In the genomic region with DNA sequence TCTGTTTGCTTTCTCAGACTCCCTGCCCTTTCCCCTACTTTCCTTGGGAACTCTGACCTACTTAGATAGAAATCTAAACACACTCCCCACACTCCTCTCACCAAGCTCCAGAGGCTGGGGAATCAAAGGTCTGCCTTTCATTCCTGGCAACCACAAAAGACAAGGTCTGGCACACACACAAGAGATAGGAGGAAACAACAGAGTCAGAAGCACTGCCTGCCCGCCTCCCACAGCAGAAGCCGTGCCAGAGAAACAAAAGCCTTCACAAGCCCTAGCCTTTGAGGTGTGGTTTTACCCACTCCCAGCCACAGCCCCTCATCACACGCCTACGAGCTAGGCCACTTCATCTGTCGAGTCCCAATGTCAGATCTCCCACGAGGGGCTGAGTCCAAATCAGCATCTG, we compare ENCODE assay signal across 8 mouse cellular contexts. TPM values are rescaled to one million over a fixed set of nuclear protein-coding genes. Genes with fewer than 3 reads are reported as not detected.
DNase-seq lines count a peak whose midpoint lies in the region; ATAC-seq and TF ChIP-seq lines count a peak whose summit lies in the region.

No protein-coding gene starts in this region.

- peak; percentile 83 for DNase-seq in heart, adult 11 months
- DNase-seq in hindbrain, embryonic 14.5 days (ENCODE audit: low spot score), result no peak
- DNase-seq in midbrain, postnatal 0 days (ENCODE audit: low spot score), result peak; percentile 26
- no peak for DNase-seq in spleen, postnatal 4 days (ENCODE audit: low spot score in 2 of 2)
- no peak for DNase-seq in right cerebral cortex, adult 2 months (ENCODE audit: low spot score in 2 of 2)

- no peak overlapping the region for H3K27ac ChIP-seq in heart, embryonic 11.5 days (ENCODE audit: low read depth, low read length)
- peak overlapping the region; percentile 72 for H3K27ac ChIP-seq in embryonic facial prominence, embryonic 13.5 days
- no peak overlapping the region; the same call in 1 of the 2 replicates for H3K27ac ChIP-seq in hindbrain, embryonic 14.5 days
- H3K27ac ChIP-seq in liver, embryonic 12.5 days, result peak overlapping the region; percentile 45; the same call in 1 of the 2 replicates
- H3K27ac ChIP-seq in midbrain, postnatal 0 days (ENCODE audit: low read depth, low read length), result no peak overlapping the region

- no peaks in the 10 kb centered on the region for H3K9me3 ChIP-seq in heart, embryonic 11.5 days (replicated peaks; ENCODE audit: control insufficient read depth, low read length)
- 0 out of 2 replicates have a peak, but pooled peaks cover 4% of the 10 kb centered on the region for H3K9me3 ChIP-seq in embryonic facial prominence, embryonic 13.5 days
- H3K9me3 ChIP-seq in hindbrain, embryonic 14.5 days (ENCODE audit: control insufficient read depth, low read length), result no peaks in the 10 kb centered on the region
- no peaks in the 10 kb centered on the region for H3K9me3 ChIP-seq in liver, embryonic 12.5 days (replicated peaks)
- H3K9me3 ChIP-seq in midbrain, postnatal 0 days (ENCODE audit: low read length), result no peaks in the 10 kb centered on the region

- ATAC-seq in heart, embryonic 11.5 days (replicated peaks; ENCODE audit: insufficient number of reproducible peaks, low FRiP score, low TSS enrichment), result no peak
- ATAC-seq in embryonic facial prominence, embryonic 13.5 days (ENCODE audit: insufficient number of reproducible peaks, insufficient read depth, low FRiP score, low TSS enrichment, low read depth), result 0 out of 2 replicates have a peak, but pooled peaks have one; percentile 56
- peak; percentile 55; the same call in 1 of the 2 replicates for ATAC-seq in hindbrain, embryonic 14.5 days (ENCODE audit: low FRiP score)
- no peak for ATAC-seq in liver, embryonic 12.5 days
- ATAC-seq in midbrain, postnatal 0 days (ENCODE audit: low FRiP score), result no peak

- no peaks in the 10 kb centered on the region for H3K36me3 ChIP-seq in heart, embryonic 11.5 days (ENCODE audit: control insufficient read depth, insufficient read depth, low read length)
- no peaks in the 10 kb centered on the region for H3K36me3 ChIP-seq in embryonic facial prominence, embryonic 13.5 days
- H3K36me3 ChIP-seq in hindbrain, embryonic 14.5 days (replicated peaks; ENCODE audit: control insufficient read depth, insufficient read depth), result no peaks in the 10 kb centered on the region
- H3K36me3 ChIP-seq in liver, embryonic 12.5 days, result no peaks in the 10 kb centered on the region
- H3K36me3 ChIP-seq in midbrain, postnatal 0 days (ENCODE audit: insufficient read depth, low read length), result no peaks in the 10 kb centered on the region

- no peaks in the 10 kb centered on the region for H3K27me3 ChIP-seq in heart, embryonic 11.5 days (ENCODE audit: control insufficient read depth, insufficient read depth, low read length)
- no peaks in the 10 kb centered on the region for H3K27me3 ChIP-seq in embryonic facial prominence, embryonic 13.5 days
- no peaks in the 10 kb centered on the region for H3K27me3 ChIP-seq in hindbrain, embryonic 14.5 days (ENCODE audit: control insufficient read depth, insufficient read depth, low read length)
- no peaks in the 10 kb centered on the region for H3K27me3 ChIP-seq in liver, embryonic 12.5 days (replicated peaks)
- no peaks in the 10 kb centered on the region for H3K27me3 ChIP-seq in midbrain, postnatal 0 days (ENCODE audit: insufficient read depth, low read length)

- no peak overlapping the region for H3K4me2 ChIP-seq in heart, embryonic 11.5 days
- peak overlapping the region; percentile 16; the same call in 1 of the 2 replicates for H3K4me2 ChIP-seq in embryonic facial prominence, embryonic 13.5 days
- no peak overlapping the region for H3K4me2 ChIP-seq in hindbrain, embryonic 14.5 days (replicated peaks)
- H3K4me2 ChIP-seq in liver, embryonic 12.5 days, result no peak overlapping the region
- no peak overlapping the region for H3K4me2 ChIP-seq in midbrain, postnatal 0 days (ENCODE audit: low read depth, low read length, poor library complexity, severe bottlenecking)

- no peak overlapping the region for H3K9ac ChIP-seq in heart, embryonic 11.5 days (ENCODE audit: low read depth, low read length)
- no peak overlapping the region for H3K9ac ChIP-seq in embryonic facial prominence, embryonic 13.5 days
- H3K9ac ChIP-seq in hindbrain, embryonic 14.5 days, result no peak overlapping the region
- no peak overlapping the region for H3K9ac ChIP-seq in liver, embryonic 12.5 days
- no peak overlapping the region for H3K9ac ChIP-seq in midbrain, postnatal 0 days (replicated peaks; ENCODE audit: low read length, poor library complexity, severe bottlenecking)

- WGBS in heart, embryonic 11.5 days (ENCODE audit: insufficient replicate concordance), result 27% methylated on average over 6 of the region's 6 CpGs
- 19% methylated on average over 6 of the region's 6 CpGs for WGBS in embryonic facial prominence, embryonic 13.5 days
- 10% methylated on average over 6 of the region's 6 CpGs for WGBS in hindbrain, embryonic 14.5 days
- WGBS in liver, embryonic 12.5 days (ENCODE audit: insufficient replicate concordance), result 26% methylated on average over 6 of the region's 6 CpGs
- 15% methylated on average over 6 of the region's 6 CpGs for WGBS in midbrain, postnatal 0 days

- no peak for TF ChIP-seq CTCF in midbrain, postnatal 0 days (IDR thresholded peaks at IDR 0.05)

- peaks cover 6% of the 10 kb centered on the region; the same call in 1 of the 2 replicates for H3K4me1 ChIP-seq in heart, embryonic 11.5 days (ENCODE audit: control insufficient read depth, insufficient read depth, low read length)
- peaks cover 16% of the 10 kb centered on the region for H3K4me1 ChIP-seq in embryonic facial prominence, embryonic 13.5 days
- 0 out of 2 replicates have a peak, but pooled peaks cover 5% of the 10 kb centered on the region for H3K4me1 ChIP-seq in hindbrain, embryonic 14.5 days (replicated peaks; ENCODE audit: control insufficient read depth, insufficient read depth, low read length)
- H3K4me1 ChIP-seq in liver, embryonic 12.5 days, result 0 out of 2 replicates have a peak, but pooled peaks cover 10% of the 10 kb centered on the region
- no peaks in the 10 kb centered on the region for H3K4me1 ChIP-seq in midbrain, postnatal 0 days (ENCODE audit: insufficient read depth, low read length)

- no peak overlapping the region for H3K4me3 ChIP-seq in heart, embryonic 11.5 days (ENCODE audit: low read depth, low read length)
- no peak overlapping the region for H3K4me3 ChIP-seq in embryonic facial prominence, embryonic 13.5 days
- no peak overlapping the region for H3K4me3 ChIP-seq in hindbrain, embryonic 14.5 days (replicated peaks; ENCODE audit: low read length)
- H3K4me3 ChIP-seq in liver, embryonic 12.5 days, result no peak overlapping the region
- H3K4me3 ChIP-seq in midbrain, postnatal 0 days (ENCODE audit: low read depth, low read length), result no peak overlapping the region

RNA-seq across cellular contexts. Expression of a gene that starts 13.0 kb away (rescaled TPM):
- 6.5 and 8.1 TPM in 2 replicates for polyA plus RNA-seq in heart, embryonic 11.5 days (2014; fragmentation: Nextera tagmentation; extraction: Ambion mirVana)
- 2.6 and 6.4 TPM in 2 replicates for polyA plus RNA-seq in embryonic facial prominence, embryonic 13.5 days (2015; fragmentation: Nextera tagmentation; extraction: Ambion mirVana)
- 24.6 and 26.8 TPM in 2 replicates for polyA plus RNA-seq in hindbrain, embryonic 14.5 days (2014; fragmentation: Nextera tagmentation; extraction: Ambion mirVana)
- polyA plus RNA-seq in liver, embryonic 12.5 days (2016; fragmentation: Nextera tagmentation; extraction: Ambion mirVana), result 24.7 and 26.9 TPM in 2 replicates
- 22.3 and 24.8 TPM in 2 replicates for total RNA-seq in midbrain, postnatal 0 days (2014; rRNA removed)
- 36.3 and 40.4 TPM in 2 replicates for polyA plus RNA-seq in midbrain, postnatal 0 days (2015; fragmentation: Nextera tagmentation; extraction: Ambion mirVana)

RNA-seq across cellular contexts. Expression of a gene that starts 45.3 kb away (rescaled TPM):
- polyA plus RNA-seq in heart, embryonic 11.5 days (2014; fragmentation: Nextera tagmentation; extraction: Ambion mirVana), result not detected in 2 replicates
- not detected in 2 replicates for polyA plus RNA-seq in embryonic facial prominence, embryonic 13.5 days (2015; fragmentation: Nextera tagmentation; extraction: Ambion mirVana)
- not detected in 2 replicates for polyA plus RNA-seq in hindbrain, embryonic 14.5 days (2014; fragmentation: Nextera tagmentation; extraction: Ambion mirVana)
- not detected in 2 replicates for polyA plus RNA-seq in liver, embryonic 12.5 days (2016; fragmentation: Nextera tagmentation; extraction: Ambion mirVana)
- not detected in 2 replicates for total RNA-seq in midbrain, postnatal 0 days (2014; rRNA removed)
- not detected in 2 replicates for polyA plus RNA-seq in midbrain, postnatal 0 days (2015; fragmentation: Nextera tagmentation; extraction: Ambion mirVana)

Comparison
In these comparisons a context has a peak if more than half of its experiments do, and no peak if none do; other contexts are left out.
1. DNase-seq: peak in heart, adult 11 months (single experiment) and midbrain, postnatal 0 days (single experiment); none in hindbrain, embryonic 14.5 days (single experiment), spleen, postnatal 4 days (0 of 2) and right cerebral cortex, adult 2 months (0 of 2).
2. ATAC-seq: peak in embryonic facial prominence, embryonic 13.5 days (single experiment) and hindbrain, embryonic 14.5 days (single experiment); none in heart, embryonic 11.5 days (single experiment), liver, embryonic 12.5 days (single experiment) and midbrain, postnatal 0 days (single experiment).
3. H3K27ac ChIP-seq: peak in embryonic facial prominence, embryonic 13.5 days (single experiment) and liver, embryonic 12.5 days (single experiment); none in heart, embryonic 11.5 days (single experiment), hindbrain, embryonic 14.5 days (single experiment) and midbrain, postnatal 0 days (single experiment).